Mouse (Mus musculus): ENCODE measurements at regions not wholly inside any gene's neighbourhood (a gene's known extent, or its start where the extent isn't known, plus 50 kb on each side); places are given as distances from the start of the nearest gene placed in this dataset.

GRCm38 (mm10) chr13:37666207-37667003 lies 111.8 kb upstream of the Rreb1 start:
- in situ Hi-C loops (cut with MboI; ENCODE audit: low pct_unique_long_range_greater_than_20kb in 1 of 2, low sequenced_read_pairs in 2 of 2, unreplicated experiment in 1 of 2), result no loop called here

- in situ Hi-C loops (cut with MboI; ENCODE audit: low pct_unique_long_range_greater_than_20kb in 1 of 2, low sequenced_read_pairs in 2 of 2, unreplicated experiment in 1 of 2), result no loop called here
Measured at GRCm38 (mm10) chr13:37667386-37667785, 110.8 kb upstream of the Rreb1 start.

GRCm38 (mm10) chr13:37667871-37668270 lies 110.3 kb upstream of the Rreb1 start:
- in situ Hi-C loops (cut with MboI; ENCODE audit: low pct_unique_long_range_greater_than_20kb in 1 of 2, low sequenced_read_pairs in 2 of 2, unreplicated experiment in 1 of 2), result no loop called here

GRCm38 (mm10) chr13:37671109-37671508 lies 107.1 kb upstream of the Rreb1 start:
- in situ Hi-C loops (cut with MboI; ENCODE audit: low pct_unique_long_range_greater_than_20kb in 1 of 2, low sequenced_read_pairs in 2 of 2, unreplicated experiment in 1 of 2), result no loop called here

GRCm38 (mm10) chr13:37674676-37675350 lies 103.4 kb upstream of the Rreb1 start:
- in situ Hi-C loops (cut with MboI; ENCODE audit: low pct_unique_long_range_greater_than_20kb in 1 of 2, low sequenced_read_pairs in 2 of 2, unreplicated experiment in 1 of 2), result no loop called here

GRCm38 (mm10) chr13:37675718-37676117 lies 102.5 kb upstream of the Rreb1 start:
- in situ Hi-C loops (cut with MboI; ENCODE audit: low pct_unique_long_range_greater_than_20kb in 1 of 2, low sequenced_read_pairs in 2 of 2, unreplicated experiment in 1 of 2), result no loop called here

GRCm38 (mm10) chr13:37676912-37677311 lies 101.3 kb upstream of the Rreb1 start:
- in situ Hi-C loops (cut with MboI; ENCODE audit: low pct_unique_long_range_greater_than_20kb in 1 of 2, low sequenced_read_pairs in 2 of 2, unreplicated experiment in 1 of 2), result no loop called here

GRCm38 (mm10) chr13:37678251-37678650 lies 99.9 kb upstream of the Rreb1 start:
- in situ Hi-C loops (cut with MboI; ENCODE audit: low pct_unique_long_range_greater_than_20kb in 1 of 2, low sequenced_read_pairs in 2 of 2, unreplicated experiment in 1 of 2), result no loop called here

- in situ Hi-C loops (cut with MboI; ENCODE audit: low pct_unique_long_range_greater_than_20kb in 1 of 2, low sequenced_read_pairs in 2 of 2, unreplicated experiment in 1 of 2), result no loop called here
Measured at GRCm38 (mm10) chr13:37678772-37679171, 99.4 kb upstream of the Rreb1 start.

- in situ Hi-C loops (cut with MboI; ENCODE audit: low pct_unique_long_range_greater_than_20kb in 1 of 2, low sequenced_read_pairs in 2 of 2, unreplicated experiment in 1 of 2), result no loop called here
Measured at GRCm38 (mm10) chr13:37680837-37681619, 97.2 kb upstream of the Rreb1 start.

GRCm38 (mm10) chr13:37683045-37683679 lies 95.0 kb upstream of the Rreb1 start:
- in situ Hi-C loops (cut with MboI; ENCODE audit: low pct_unique_long_range_greater_than_20kb in 1 of 2, low sequenced_read_pairs in 2 of 2, unreplicated experiment in 1 of 2), result no loop called here

GRCm38 (mm10) chr13:37685617-37686016 lies 92.6 kb upstream of the Rreb1 start:
- in situ Hi-C loops (cut with MboI; ENCODE audit: low pct_unique_long_range_greater_than_20kb in 1 of 2, low sequenced_read_pairs in 2 of 2, unreplicated experiment in 1 of 2), result no loop called here

GRCm38 (mm10) chr13:37686109-37686508 lies 92.1 kb upstream of the Rreb1 start:
- in situ Hi-C loops (cut with MboI; ENCODE audit: low pct_unique_long_range_greater_than_20kb in 1 of 2, low sequenced_read_pairs in 2 of 2, unreplicated experiment in 1 of 2), result no loop called here

GRCm38 (mm10) chr13:37689127-37689777 lies 88.9 kb upstream of the Rreb1 start:
- in situ Hi-C loops (cut with MboI; ENCODE audit: low pct_unique_long_range_greater_than_20kb in 1 of 2, low sequenced_read_pairs in 2 of 2, unreplicated experiment in 1 of 2), result no loop called here

GRCm38 (mm10) chr13:37691855-37692445 lies 86.2 kb upstream of the Rreb1 start:
- in situ Hi-C loops (cut with MboI; ENCODE audit: low pct_unique_long_range_greater_than_20kb in 1 of 2, low sequenced_read_pairs in 2 of 2, unreplicated experiment in 1 of 2), result no loop called here

- in situ Hi-C loops (cut with MboI; ENCODE audit: low pct_unique_long_range_greater_than_20kb in 1 of 2, low sequenced_read_pairs in 2 of 2, unreplicated experiment in 1 of 2), result no loop called here
Measured at GRCm38 (mm10) chr13:37693617-37694016, 84.6 kb upstream of the Rreb1 start.

GRCm38 (mm10) chr13:37704475-37704874 lies 73.7 kb upstream of the Rreb1 start:
- in situ Hi-C loops (cut with MboI; ENCODE audit: low pct_unique_long_range_greater_than_20kb in 1 of 2, low sequenced_read_pairs in 2 of 2, unreplicated experiment in 1 of 2), result no loop called here

- in situ Hi-C loops (cut with MboI; ENCODE audit: low pct_unique_long_range_greater_than_20kb in 1 of 2, low sequenced_read_pairs in 2 of 2, unreplicated experiment in 1 of 2), result no loop called here
Measured at GRCm38 (mm10) chr13:37705482-37705881, 72.7 kb upstream of the Rreb1 start.

Data from mouse embryonic stem cell (cell line).